ENCODE assay signal across 8 mouse cellular contexts in the genomic region with DNA sequence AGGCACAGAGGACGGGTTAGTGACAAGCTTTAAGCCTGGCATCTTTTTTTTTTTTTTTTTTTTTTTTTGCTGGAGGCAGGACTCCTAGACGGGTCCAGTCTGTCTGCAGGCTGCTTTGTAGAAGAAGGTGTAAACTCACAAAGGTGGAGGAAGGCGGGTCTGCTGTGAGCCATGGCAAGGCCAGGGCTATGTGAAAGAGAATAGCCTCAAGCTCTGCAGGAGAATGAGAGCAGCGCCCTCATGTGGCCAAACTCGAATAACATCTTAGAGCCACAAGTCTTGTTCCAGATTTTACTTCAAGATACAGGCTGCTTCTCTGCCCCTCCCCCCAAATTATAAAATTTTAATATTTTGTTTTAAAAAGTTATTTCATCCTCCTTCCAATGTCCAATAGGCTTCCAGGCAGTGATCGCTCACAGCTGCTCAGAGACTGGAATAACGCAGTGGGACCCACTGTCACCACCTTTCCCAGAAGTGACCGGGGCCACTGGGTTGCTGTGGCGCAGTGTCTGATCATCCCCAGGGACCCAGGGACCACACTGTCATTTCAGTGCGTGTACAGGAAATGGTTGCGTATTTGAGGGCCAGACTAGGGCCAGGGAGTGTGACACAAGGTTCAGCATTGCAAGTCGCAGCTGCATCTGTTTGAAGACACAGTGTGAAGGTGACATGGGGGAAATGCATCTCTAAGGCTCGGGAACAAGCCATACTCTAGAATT.
A peak's percentile ranks its signal among the peaks of the same experiment; 100 is the strongest.
DNase-seq lines count a peak whose midpoint lies in the region; ATAC-seq and TF ChIP-seq lines count a peak whose summit lies in the region.

No protein-coding gene starts in this region.

- H3K27ac ChIP-seq in kidney, embryonic 15.5 days, result no peak overlapping the region
- peak overlapping the region; percentile 65 for H3K27ac ChIP-seq in forebrain, embryonic 10.5 days
- H3K27ac ChIP-seq in hindbrain, embryonic 14.5 days, result no peak overlapping the region
- H3K27ac ChIP-seq in midbrain, postnatal 0 days (ENCODE audit: low read depth, low read length), result no peak overlapping the region

- TF ChIP-seq CTCF in midbrain, postnatal 0 days (IDR thresholded peaks at IDR 0.05), result peak; percentile 77

- H3K9me3 ChIP-seq in kidney, embryonic 15.5 days (replicated peaks), result no peaks in the 10 kb centered on the region
- H3K9me3 ChIP-seq in forebrain, embryonic 10.5 days, result no peaks in the 10 kb centered on the region
- H3K9me3 ChIP-seq in hindbrain, embryonic 14.5 days (ENCODE audit: control insufficient read depth, low read length), result no peaks in the 10 kb centered on the region
- no peaks in the 10 kb centered on the region for H3K9me3 ChIP-seq in midbrain, postnatal 0 days (ENCODE audit: low read length)

- no peak overlapping the region for H3K4me2 ChIP-seq in kidney, embryonic 15.5 days
- no peak overlapping the region for H3K4me2 ChIP-seq in hindbrain, embryonic 14.5 days (replicated peaks)
- no peak overlapping the region for H3K4me2 ChIP-seq in midbrain, postnatal 0 days (ENCODE audit: low read depth, low read length, poor library complexity, severe bottlenecking)

- ATAC-seq in kidney, embryonic 15.5 days (replicated peaks; ENCODE audit: low FRiP score), result no peak; the same call in 1 of the 2 replicates
- peak; percentile 12; the same call in 1 of the 2 replicates for ATAC-seq in hindbrain, embryonic 14.5 days (ENCODE audit: low FRiP score)
- ATAC-seq in midbrain, postnatal 0 days (ENCODE audit: low FRiP score), result peak; percentile 55; the same call in 1 of the 2 replicates

- no peaks in the 10 kb centered on the region for H3K36me3 ChIP-seq in kidney, embryonic 15.5 days
- H3K36me3 ChIP-seq in forebrain, embryonic 10.5 days (replicated peaks), result no peaks in the 10 kb centered on the region
- no peaks in the 10 kb centered on the region for H3K36me3 ChIP-seq in hindbrain, embryonic 14.5 days (replicated peaks; ENCODE audit: control insufficient read depth, insufficient read depth)
- H3K36me3 ChIP-seq in midbrain, postnatal 0 days (ENCODE audit: insufficient read depth, low read length), result no peaks in the 10 kb centered on the region

- 0 out of 2 replicates have a peak, but pooled peaks cover 3% of the 10 kb centered on the region for H3K27me3 ChIP-seq in kidney, embryonic 15.5 days
- H3K27me3 ChIP-seq in forebrain, embryonic 10.5 days (ENCODE audit: poor library complexity, severe bottlenecking), result peaks cover 7% of the 10 kb centered on the region; the same call in 1 of the 2 replicates
- H3K27me3 ChIP-seq in hindbrain, embryonic 14.5 days (ENCODE audit: control insufficient read depth, insufficient read depth, low read length), result no peaks in the 10 kb centered on the region
- H3K27me3 ChIP-seq in midbrain, postnatal 0 days (ENCODE audit: insufficient read depth, low read length), result no peaks in the 10 kb centered on the region

- DNase-seq in kidney, adult 18-20 months, result peak; percentile 55
- DNase-seq in adrenal gland, postnatal 25 days, result peak; percentile 54
- DNase-seq in forebrain, embryonic 10.5 days (ENCODE audit: extremely low spot score, low spot score), result peak; percentile 64
- peak; percentile 80 for DNase-seq in hindbrain, embryonic 14.5 days (ENCODE audit: low spot score)
- peak; percentile 46 to 48 for DNase-seq in left cerebral cortex, postnatal 36 days (ENCODE audit: low spot score in 2 of 2)
- DNase-seq in midbrain, postnatal 0 days (ENCODE audit: low spot score), result peak; percentile 87
- peak; percentile 27 for DNase-seq in testis, postnatal 14 days (ENCODE audit: low spot score)

- WGBS in kidney, embryonic 15.5 days, result 57% methylated on average over 13 of the region's 13 CpGs
- WGBS in forebrain, embryonic 10.5 days, result 56% methylated on average over 13 of the region's 13 CpGs
- 47% methylated on average over 13 of the region's 13 CpGs for WGBS in hindbrain, embryonic 14.5 days
- 54% methylated on average over 13 of the region's 13 CpGs for WGBS in midbrain, postnatal 0 days

- no peak overlapping the region for H3K4me3 ChIP-seq in kidney, embryonic 15.5 days (replicated peaks)
- H3K4me3 ChIP-seq in forebrain, embryonic 10.5 days, result no peak overlapping the region
- H3K4me3 ChIP-seq in hindbrain, embryonic 14.5 days (replicated peaks; ENCODE audit: low read length), result no peak overlapping the region
- no peak overlapping the region for H3K4me3 ChIP-seq in midbrain, postnatal 0 days (ENCODE audit: low read depth, low read length)

- H3K4me1 ChIP-seq in kidney, embryonic 15.5 days, result peaks cover 9% of the 10 kb centered on the region
- peaks cover 15% of the 10 kb centered on the region for H3K4me1 ChIP-seq in forebrain, embryonic 10.5 days
- 0 out of 2 replicates have a peak, but pooled peaks cover 3% of the 10 kb centered on the region for H3K4me1 ChIP-seq in hindbrain, embryonic 14.5 days (replicated peaks; ENCODE audit: control insufficient read depth, insufficient read depth, low read length)
- no peaks in the 10 kb centered on the region; the same call in 1 of the 2 replicates for H3K4me1 ChIP-seq in midbrain, postnatal 0 days (ENCODE audit: insufficient read depth, low read length)

- H3K9ac ChIP-seq in kidney, embryonic 15.5 days, result no peak overlapping the region
- no peak overlapping the region for H3K9ac ChIP-seq in hindbrain, embryonic 14.5 days
- H3K9ac ChIP-seq in midbrain, postnatal 0 days (replicated peaks; ENCODE audit: low read length, poor library complexity, severe bottlenecking), result no peak overlapping the region

- intact Hi-C loops in left cerebral cortex, postnatal 36 days (cut with DNase I), result loop anchor here (10.0 kb wide), 1 partner anchor 124 kb away; a partner anchor contains a TSS

Comparison
In these comparisons a context has a peak if more than half of its experiments do, and no peak if none do; other contexts are left out.
1. DNase-seq: peak in every context shown above with its lines; median percentile 87 in midbrain, postnatal 0 days; 80 in hindbrain, embryonic 14.5 days; 64 in forebrain, embryonic 10.5 days; 55 in kidney, adult 18-20 months; 54 in adrenal gland, postnatal 25 days; 47 in left cerebral cortex, postnatal 36 days; 27 in testis, postnatal 14 days.